Mouse (Mus musculus) spleen, postnatal 10 days (tissue): ENCODE results near the gene Lmtk2.

ENCODE experiments used
- DNase-seq, 2 experiments: peaks; one replicate each; pipeline ENCODE4 v3.0.0; 2021 to 2022; ENCODE audit warnings: low spot score in 2 of 2

Gene Lmtk2

GRCm38 (mm10) chr5:144100149-144100935, at the start of gene Lmtk2:
Gene Lmtk2 (plus strand): TSS chr5:144100436.
- peak; percentile 95 to 98 for DNase-seq

GRCm38 (mm10) chr5:144051268-144051667, 49.0 kb upstream of the Lmtk2 start:
- peak in 1 of 2 experiments; percentile 38 for DNase-seq

GRCm38 (mm10) chr5:144053450-144053849, 46.8 kb upstream of the Lmtk2 start:
- DNase-seq, result no peak

- DNase-seq, result no peak
These were observed 45.9 kb upstream of the Lmtk2 start for GRCm38 (mm10) chr5:144054340-144054739.

GRCm38 (mm10) chr5:144064093-144064492, 36.1 kb upstream of the Lmtk2 start:
- no peak for DNase-seq

GRCm38 (mm10) chr5:144066036-144066435, 34.2 kb upstream of the Lmtk2 start:
- no peak for DNase-seq

- DNase-seq, result no peak
These were observed 30.2 kb upstream of the Lmtk2 start for GRCm38 (mm10) chr5:144070064-144070463.

- DNase-seq, result no peak
These were observed 29.0 kb upstream of the Lmtk2 start for GRCm38 (mm10) chr5:144071249-144071648.

- no peak for DNase-seq
These were observed 22.7 kb upstream of the Lmtk2 start for GRCm38 (mm10) chr5:144077541-144077940.

- no peak for DNase-seq
These were observed 19.4 kb upstream of the Lmtk2 start for GRCm38 (mm10) chr5:144080886-144081285.

- no peak for DNase-seq
These were observed 18.2 kb upstream of the Lmtk2 start for GRCm38 (mm10) chr5:144082006-144082405.

GRCm38 (mm10) chr5:144083521-144083920, 16.7 kb upstream of the Lmtk2 start:
- no peak for DNase-seq

GRCm38 (mm10) chr5:144084271-144084670, 16.0 kb upstream of the Lmtk2 start:
- no peak for DNase-seq

GRCm38 (mm10) chr5:144085696-144086095, 14.5 kb upstream of the Lmtk2 start:
- no peak for DNase-seq

GRCm38 (mm10) chr5:144086494-144086893, 13.7 kb upstream of the Lmtk2 start:
- DNase-seq, result no peak

- no peak for DNase-seq
These were observed 11.9 kb upstream of the Lmtk2 start for GRCm38 (mm10) chr5:144088354-144088753.

- DNase-seq, result no peak
These were observed 4.7 kb upstream of the Lmtk2 start for GRCm38 (mm10) chr5:144095461-144095970.

- no peak for DNase-seq
These were observed 2.2 kb upstream of the Lmtk2 start for GRCm38 (mm10) chr5:144097902-144098639.

GRCm38 (mm10) chr5:144098640-144098929, 1.7 kb upstream of the Lmtk2 start:
- no peak for DNase-seq

GRCm38 (mm10) chr5:144100948-144101347, 712 bp downstream of the Lmtk2 start:
- DNase-seq, result no peak

- no peak for DNase-seq
These were observed 4.8 kb downstream of the Lmtk2 start for GRCm38 (mm10) chr5:144105070-144105469.

GRCm38 (mm10) chr5:144105471-144106129, 5.4 kb downstream of the Lmtk2 start:
- DNase-seq, result no peak

GRCm38 (mm10) chr5:144106130-144106510, 5.9 kb downstream of the Lmtk2 start:
- DNase-seq, result no peak
